Mouse (Mus musculus) brown adipose tissue, adult 24 weeks (tissue): ENCODE measurements around the gene Dnmbp. TPM values are rescaled to one million over a fixed set of nuclear protein-coding genes. Genes with fewer than 3 reads are reported as not detected.

Source experiments
- H3K27ac ChIP-seq: fragments of 200-500 bp; replicated peaks from 2 replicates; pipeline ENCODE4 v1.5.1; 2012; ENCODE audit warnings: low read depth, mild to moderate bottlenecking, low read length
- H3K4me1 ChIP-seq: fragments of 200-500 bp; 2 replicates; pipeline ENCODE4 v1.6.1; 2012; ENCODE audit warnings: low read length, mixed read lengths; ENCODE audit not compliant: control insufficient read depth, insufficient read depth, insufficient read length
- H3K4me3 ChIP-seq: fragments of 200-500 bp; 2 replicates; pipeline ENCODE4 v1.5.1; 2012; ENCODE audit warnings: low read depth, mild to moderate bottlenecking, low read length, moderate library complexity; ENCODE audit not compliant: insufficient read depth
- polyA plus RNA-seq: library from polyadenylated mRNA; stranded (reverse); fragments of >200 nt; gene quantifications from 2 replicates; pipeline ENCODE4 v1.2.4, GENCODE M21; 2012; ENCODE audit not compliant: missing spikeins, insufficient read depth, insufficient read length

Dnmbp gene
- polyA plus RNA-seq, 1 experiment: 4.5 TPM

GRCm38 (mm10) chr19:43906492-43906891 lies 33.5 kb downstream of the Dnmbp start:
- H3K4me1 ChIP-seq: no peaks in the 10 kb centered on the region
- H3K27ac ChIP-seq: no peak overlapping the region
- H3K4me3 ChIP-seq: no peak overlapping the region

- Histone ChIP-seq H3K27ac (no peak overlapping the region), H3K4me3 (no peak overlapping the region), H3K4me1 (no peaks in the 10 kb centered on the region)
Observed at GRCm38 (mm10) chr19:43905985-43906384, 34.0 kb downstream of the Dnmbp start.

GRCm38 (mm10) chr19:43905136-43905535 lies 34.9 kb downstream of the Dnmbp start:
- no peaks in the 10 kb centered on the region for H3K4me1 ChIP-seq
- H3K27ac ChIP-seq: no peak overlapping the region
- no peak overlapping the region for H3K4me3 ChIP-seq

- Histone ChIP-seq H3K4me1 (no peaks in the 10 kb centered on the region), H3K4me3 (no peak overlapping the region), H3K27ac (no peak overlapping the region)
Observed at GRCm38 (mm10) chr19:43904327-43904726, 35.7 kb downstream of the Dnmbp start.

GRCm38 (mm10) chr19:43902887-43903286 lies 37.1 kb downstream of the Dnmbp start:
- Histone ChIP-seq H3K4me1 (no peaks in the 10 kb centered on the region), H3K4me3 (no peak overlapping the region), H3K27ac (no peak overlapping the region)

- Histone ChIP-seq H3K27ac (no peak overlapping the region), H3K4me1 (no peaks in the 10 kb centered on the region), H3K4me3 (no peak overlapping the region)
Observed at GRCm38 (mm10) chr19:43900690-43901089, 39.3 kb downstream of the Dnmbp start.

- H3K4me1 ChIP-seq: peaks cover 4% of the 10 kb centered on the region; the same call in 1 of the 2 replicates
- H3K4me3 ChIP-seq: no peak overlapping the region
- no peak overlapping the region for H3K27ac ChIP-seq
Observed at GRCm38 (mm10) chr19:43898547-43898946, 41.4 kb downstream of the Dnmbp start.

GRCm38 (mm10) chr19:43896441-43896840 lies 43.5 kb downstream of the Dnmbp start:
- no peak overlapping the region for H3K27ac ChIP-seq
- H3K4me3 ChIP-seq: no peak overlapping the region
- peaks cover 4% of the 10 kb centered on the region; the same call in 1 of the 2 replicates for H3K4me1 ChIP-seq

GRCm38 (mm10) chr19:43895951-43896350 lies 44.0 kb downstream of the Dnmbp start:
- no peak overlapping the region for H3K4me3 ChIP-seq
- H3K27ac ChIP-seq: no peak overlapping the region
- H3K4me1 ChIP-seq: peaks cover 4% of the 10 kb centered on the region; the same call in 1 of the 2 replicates

GRCm38 (mm10) chr19:43894821-43895220 lies 45.2 kb downstream of the Dnmbp start:
- H3K4me3 ChIP-seq: no peak overlapping the region
- H3K4me1 ChIP-seq: peaks cover 4% of the 10 kb centered on the region; the same call in 1 of the 2 replicates
- peak overlapping the region; percentile 64 for H3K27ac ChIP-seq

GRCm38 (mm10) chr19:43894070-43894469 lies 45.9 kb downstream of the Dnmbp start:
- Histone ChIP-seq H3K4me3 (no peak overlapping the region), H3K4me1 (peaks cover 4% of the 10 kb centered on the region; the same call in 1 of the 2 replicates), H3K27ac (peak overlapping the region; percentile 64)

GRCm38 (mm10) chr19:43890487-43890886 lies 49.5 kb downstream of the Dnmbp start:
- Histone ChIP-seq H3K4me3 (no peak overlapping the region), H3K4me1 (peaks cover 4% of the 10 kb centered on the region; the same call in 1 of the 2 replicates), H3K27ac (no peak overlapping the region)

GRCm38 (mm10) chr19:43887725-43888124 lies 52.3 kb downstream of the Dnmbp start:
- Histone ChIP-seq H3K4me3 (no peak overlapping the region), H3K27ac (no peak overlapping the region)

GRCm38 (mm10) chr19:43887242-43887641 lies 52.7 kb downstream of the Dnmbp start:
- no peak overlapping the region for H3K4me3 ChIP-seq
- no peaks in the 10 kb centered on the region for H3K4me1 ChIP-seq
- H3K27ac ChIP-seq: no peak overlapping the region

More at GRCm38 (mm10) chr19:43887725-43888124, 52.3 kb downstream of the Dnmbp start:
- no peaks in the 10 kb centered on the region for H3K4me1 ChIP-seq

GRCm38 (mm10) chr19:43886371-43887099 lies 53.5 kb downstream of the Dnmbp start:
- H3K27ac ChIP-seq: no peak overlapping the region
- no peak overlapping the region for H3K4me3 ChIP-seq
- H3K4me1 ChIP-seq: no peaks in the 10 kb centered on the region
